In genomic region chr8:107206782-107207525, GRCm38 (mm10) we compare ENCODE assay signal across 13 mouse cellular contexts. TPM values are rescaled to one million over a fixed set of nuclear protein-coding genes. Genes with fewer than 3 reads are reported as not detected.
DNase-seq lines count a peak whose midpoint lies in the region; ATAC-seq lines count a peak whose summit lies in the region.
"Had no signal": no experiment of that assay in that cellular context is flagged by ENCODE, and none has a peak within 500 bp of the region (broad histone marks: within the 10 kb centered on the region; RNA-seq: fewer than 3 reads in every experiment).

No protein-coding gene starts in this region.

- no peaks in the 10 kb centered on the region for H3K9me3 ChIP-seq in kidney, embryonic 16.5 days (ENCODE audit: low read length)
- H3K9me3 ChIP-seq: hindbrain, embryonic 15.5 days; liver, embryonic 15.5 days; neural tube, embryonic 15.5 days had no signal

- no peak for DNase-seq in kidney, adult 18-20 months
- peak; percentile 73 for DNase-seq in MN1 (ENCODE audit: low spot score)
- DNase-seq in cerebellum, adult 18-20 months: peak; percentile 34 to 54
- DNase-seq in heart, adult 9 months (ENCODE audit: low spot score in 2 of 2): peak; percentile 38 to 44
- DNase-seq in neural tube, embryonic 10.5 days (ENCODE audit: extremely low spot score, low spot score): no peak
- no peak for DNase-seq in lung, postnatal 36 days
- DNase-seq in T-cell, adult 2 months (ENCODE audit: low spot score): no peak
- DNase-seq: spleen, adult 18-20 months; thymus, postnatal 14 days had no signal

- H3K27ac ChIP-seq in kidney, embryonic 16.5 days (ENCODE audit: low read length): peak overlapping the region; percentile 48
- H3K27ac ChIP-seq: liver, embryonic 15.5 days had no signal

- no peak overlapping the region for H3K4me3 ChIP-seq in kidney, embryonic 16.5 days (ENCODE audit: low read length)
- H3K4me3 ChIP-seq: hindbrain, embryonic 15.5 days; liver, embryonic 15.5 days; neural tube, embryonic 15.5 days had no signal

- H3K27me3 ChIP-seq in kidney, embryonic 16.5 days (ENCODE audit: insufficient read depth, low read length): no peaks in the 10 kb centered on the region
- H3K27me3 ChIP-seq: hindbrain, embryonic 15.5 days; liver, embryonic 15.5 days; neural tube, embryonic 15.5 days had no signal

- H3K4me2 ChIP-seq in kidney, embryonic 16.5 days (replicated peaks; ENCODE audit: low read depth, low read length): no peak overlapping the region
- H3K4me2 ChIP-seq: liver, embryonic 15.5 days; neural tube, embryonic 15.5 days had no signal

- no peaks in the 10 kb centered on the region for H3K36me3 ChIP-seq in kidney, embryonic 16.5 days (ENCODE audit: insufficient read depth, low read length)
- H3K36me3 ChIP-seq: hindbrain, embryonic 15.5 days; liver, embryonic 15.5 days; neural tube, embryonic 15.5 days had no signal

- peaks cover 15% of the 10 kb centered on the region for H3K4me1 ChIP-seq in kidney, embryonic 16.5 days (ENCODE audit: insufficient read depth, low read length)

- H3K9ac ChIP-seq in kidney, embryonic 16.5 days (replicated peaks; ENCODE audit: low read length): no peak overlapping the region
- H3K9ac ChIP-seq: hindbrain, embryonic 15.5 days; liver, embryonic 15.5 days; neural tube, embryonic 15.5 days had no signal

- WGBS in kidney, embryonic 16.5 days: 82% methylated on average over 9 of the region's 9 CpGs

- no peak for ATAC-seq in kidney, embryonic 16.5 days (ENCODE audit: low FRiP score, low TSS enrichment)

RNA-seq across cellular contexts. Expression of gene Cyb5b, which starts 56.5 kb away (rescaled TPM):
- 138 and 144 TPM in 2 replicates for polyA plus RNA-seq in kidney, embryonic 16.5 days (2015; fragmentation: Nextera tagmentation; extraction: Ambion mirVana)

Comparison
In these comparisons a context has a peak if more than half of its experiments do, and no peak if none do; other contexts are left out.
1. DNase-seq: peak in MN1 (single experiment), cerebellum, adult 18-20 months (2 of 2) and heart, adult 9 months (2 of 2); none in kidney, adult 18-20 months (single experiment), neural tube, embryonic 10.5 days (single experiment), lung, postnatal 36 days (single experiment) and T-cell, adult 2 months (single experiment).